Mouse (Mus musculus) urinary bladder, postnatal 14 days (tissue): Measurements from ENCODE around the gene Synpo2.

Experiments used
- DNase-seq: peaks from one replicate; pipeline ENCODE4 v3.0.0; 2021; ENCODE audit warnings: low spot score

Gene Synpo2

DNA sequence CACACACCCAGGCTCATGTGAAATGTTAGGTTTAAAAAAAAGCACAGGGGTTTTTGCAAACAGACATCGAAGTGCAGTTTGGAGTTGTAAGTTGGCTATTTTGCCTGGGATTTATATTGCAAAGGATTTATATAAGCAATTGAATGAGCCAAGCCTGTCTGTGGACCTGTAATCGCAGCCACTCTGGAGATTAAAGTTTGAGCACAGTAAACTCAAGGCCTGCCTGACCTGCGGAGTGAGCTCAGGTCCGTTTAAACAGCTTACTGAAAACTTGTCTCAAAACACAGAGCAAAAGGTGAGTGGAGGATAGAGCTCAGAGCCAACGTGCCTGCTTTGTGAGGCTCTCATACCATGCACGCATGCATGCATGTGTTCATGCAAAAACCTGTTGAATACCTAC, 30.9 kb downstream of the Synpo2 start:
- no peak for DNase-seq

DNA sequence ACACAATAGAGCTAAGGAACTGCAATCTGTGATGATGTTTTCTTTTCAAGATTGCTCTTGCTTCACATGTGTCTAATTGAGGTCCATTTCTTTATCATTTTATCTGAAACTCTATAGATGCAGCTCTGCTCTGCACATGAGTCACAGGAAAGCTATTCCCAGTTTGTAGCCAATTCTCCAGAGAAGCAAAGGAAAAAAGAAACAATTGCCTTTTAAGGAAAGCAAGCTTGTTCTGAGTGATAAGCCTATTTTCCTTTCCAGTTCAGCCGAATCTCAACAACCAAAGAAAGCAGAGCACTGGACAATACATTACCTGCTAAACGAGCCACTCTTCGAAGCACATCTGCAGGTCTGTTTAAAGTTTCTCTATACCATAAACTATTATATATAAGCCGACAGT, 31.3 kb downstream of the Synpo2 start:
- no peak for DNase-seq

GRCm38 (mm10) chr3:123201798-123202197, 34.2 kb downstream of the Synpo2 start:
- DNase-seq: no peak

GRCm38 (mm10) chr3:123193740-123194139, 42.2 kb downstream of the Synpo2 start:
- no peak for DNase-seq

DNA sequence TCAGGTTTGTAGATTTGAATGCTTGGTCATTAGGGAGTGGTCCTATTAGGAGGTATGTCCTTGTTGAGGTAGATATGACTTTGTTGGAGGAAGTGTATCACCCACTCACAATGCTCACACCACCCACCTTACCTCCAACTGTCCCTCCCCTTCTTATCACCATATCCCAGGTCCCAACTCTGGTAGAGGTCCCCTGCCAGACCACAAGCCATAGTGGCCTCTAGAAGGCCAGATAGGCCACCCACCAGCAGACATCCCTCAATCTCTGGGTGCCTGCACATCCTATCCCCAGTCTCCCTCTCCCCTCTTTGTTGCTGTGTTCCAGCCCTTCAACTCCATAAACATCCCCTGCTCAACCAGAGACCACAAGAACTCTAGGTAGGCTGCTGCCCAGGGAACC, 44.3 kb downstream of the Synpo2 start:
- DNase-seq: no peak

GRCm38 (mm10) chr3:123190329-123190728, 45.6 kb downstream of the Synpo2 start:
- no peak for DNase-seq

DNA sequence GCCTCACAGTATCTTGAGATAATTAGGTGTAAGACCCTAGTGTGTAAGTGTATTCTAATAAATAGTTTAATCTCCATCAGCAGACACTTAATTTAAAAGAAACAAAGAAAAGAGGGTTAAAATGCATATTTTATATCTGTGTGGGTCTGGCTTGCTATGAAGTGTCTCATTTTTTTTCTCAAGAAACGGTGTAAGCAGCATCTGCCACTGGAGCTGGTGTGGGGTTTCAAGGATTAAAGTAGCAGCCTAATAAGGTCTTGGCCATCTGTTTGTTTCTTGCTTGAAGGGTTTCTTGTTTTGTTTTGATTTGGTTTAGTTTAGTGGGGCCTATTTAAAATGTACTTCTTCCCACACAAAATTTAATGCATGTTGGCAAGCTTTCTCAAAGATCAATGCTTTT, 46.1 kb downstream of the Synpo2 start:
- no peak for DNase-seq

- no peak for DNase-seq
Observed at GRCm38 (mm10) chr3:123188616-123189230, 47.2 kb downstream of the Synpo2 start.

DNA sequence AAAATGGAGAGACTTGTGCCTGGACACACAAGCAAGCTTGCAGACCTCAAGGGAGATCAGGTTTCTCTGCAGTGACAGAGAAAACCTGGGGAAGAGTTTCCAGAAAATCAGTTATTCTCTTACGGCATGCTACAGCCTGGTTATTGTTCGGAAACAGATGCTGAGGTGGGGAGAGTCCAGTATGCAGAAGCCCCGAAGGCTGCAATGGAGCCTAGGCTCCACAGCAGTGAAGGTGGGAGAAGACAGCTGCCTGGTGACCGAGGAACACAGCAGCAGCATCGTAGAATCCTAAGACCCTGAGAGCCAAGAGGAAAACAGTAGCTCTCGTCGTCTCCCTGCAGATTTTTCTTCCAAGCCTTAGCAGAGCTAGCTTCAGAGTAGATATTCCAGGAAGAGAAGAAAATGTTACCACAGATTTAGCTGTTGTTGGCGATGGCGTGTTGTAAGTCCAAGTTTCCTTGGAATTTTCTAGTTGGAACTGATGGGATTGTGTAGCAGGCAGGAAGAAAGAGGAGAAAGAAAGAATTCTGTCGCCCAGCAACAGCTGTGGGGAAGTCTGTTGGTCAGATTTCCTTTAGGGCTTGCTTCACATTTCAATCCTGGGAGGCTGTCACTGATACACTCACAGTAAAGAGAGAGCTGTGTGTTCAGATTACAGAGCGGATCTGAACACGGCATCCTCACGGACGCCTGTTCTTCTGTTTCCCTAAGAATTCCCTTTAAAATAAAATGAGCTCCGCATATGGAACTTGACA, 48.4 kb downstream of the Synpo2 start:
- no peak for DNase-seq

GRCm38 (mm10) chr3:123185238-123185925, 50.6 kb downstream of the Synpo2 start:
- DNase-seq: no peak

DNA sequence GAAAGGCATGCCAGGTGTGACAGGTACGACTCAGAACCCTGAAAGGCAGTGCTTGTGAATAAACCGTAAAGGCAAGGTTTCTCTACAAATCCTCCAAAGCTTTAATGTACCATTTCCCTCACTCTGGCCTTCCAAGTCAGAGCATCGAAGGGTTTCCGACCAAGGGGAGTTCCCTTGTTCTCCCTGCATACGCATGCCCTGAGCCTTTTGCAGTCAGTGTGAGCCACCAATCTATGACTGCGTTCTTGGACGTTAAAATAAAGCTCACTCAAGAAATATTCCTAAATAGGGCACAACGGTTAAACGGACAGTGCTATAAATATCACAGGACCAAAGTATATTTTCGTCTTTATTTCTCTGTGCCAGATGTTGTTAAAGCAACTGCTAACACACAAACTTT, 51.7 kb downstream of the Synpo2 start:
- no peak for DNase-seq

DNA sequence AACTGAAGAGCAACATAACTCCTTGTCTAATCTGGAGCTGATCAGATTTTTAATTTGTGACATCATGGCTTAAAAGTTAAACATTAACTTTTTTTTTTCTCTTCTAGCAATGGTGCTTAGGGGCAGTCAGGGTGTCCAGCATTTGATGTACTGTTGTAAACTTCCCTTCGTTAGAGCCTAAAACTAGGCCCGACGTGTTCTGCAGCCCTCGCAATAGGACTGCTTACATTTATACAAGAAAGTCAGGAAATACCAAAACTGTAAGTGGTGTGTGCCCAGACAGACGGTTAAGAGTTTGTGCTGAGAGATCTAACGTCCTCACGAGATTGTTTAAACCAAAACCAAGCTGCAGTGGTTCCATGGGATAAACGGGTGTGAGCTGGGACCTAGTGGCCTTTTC, 56.4 kb downstream of the Synpo2 start:
- DNase-seq: no peak

- no peak for DNase-seq
Observed at GRCm38 (mm10) chr3:123179041-123179440, 56.9 kb downstream of the Synpo2 start.

DNA sequence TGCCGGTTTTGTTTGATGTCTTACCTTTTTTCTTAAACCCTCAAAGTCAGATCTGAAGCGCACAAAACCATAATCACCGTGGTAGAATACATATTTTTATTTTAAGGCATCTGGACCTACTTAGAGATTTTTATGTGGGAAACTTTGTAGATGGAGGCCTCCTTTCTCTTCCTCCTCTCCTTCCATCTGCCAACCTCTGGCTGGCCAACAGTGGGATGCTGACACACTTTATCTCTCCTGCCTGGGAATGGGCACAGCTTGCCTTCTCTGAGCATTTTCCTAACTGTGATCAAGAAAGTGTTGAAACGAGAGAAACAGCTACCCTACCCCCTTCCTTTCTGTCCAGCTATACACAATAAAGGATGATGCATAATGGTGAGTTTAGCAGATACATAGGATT, 57.5 kb downstream of the Synpo2 start:
- no peak for DNase-seq

GRCm38 (mm10) chr3:123176366-123177334, 59.3 kb downstream of the Synpo2 start:
- no peak for DNase-seq

DNA sequence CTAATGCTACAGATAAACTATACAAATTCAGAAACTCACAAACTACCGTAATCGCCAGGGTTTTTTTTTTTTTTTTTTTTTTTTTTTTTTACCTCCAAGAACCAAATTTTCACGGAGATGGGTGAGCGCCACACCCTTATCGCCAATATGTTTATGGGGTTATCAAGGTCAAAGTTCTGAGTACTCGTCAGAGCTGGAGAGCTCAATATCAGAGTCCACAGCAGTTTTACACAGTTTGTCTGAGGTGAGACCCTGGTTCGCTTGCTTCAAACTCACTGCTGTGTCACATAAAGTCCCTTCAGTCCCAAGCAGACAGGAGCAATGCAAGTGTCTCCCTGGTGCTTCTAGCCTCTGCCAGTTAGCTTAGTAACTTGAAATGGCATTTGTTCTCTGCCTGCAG, 60.8 kb downstream of the Synpo2 start:
- no peak for DNase-seq

GRCm38 (mm10) chr3:123174379-123174697, 61.6 kb downstream of the Synpo2 start:
- no peak for DNase-seq

DNA sequence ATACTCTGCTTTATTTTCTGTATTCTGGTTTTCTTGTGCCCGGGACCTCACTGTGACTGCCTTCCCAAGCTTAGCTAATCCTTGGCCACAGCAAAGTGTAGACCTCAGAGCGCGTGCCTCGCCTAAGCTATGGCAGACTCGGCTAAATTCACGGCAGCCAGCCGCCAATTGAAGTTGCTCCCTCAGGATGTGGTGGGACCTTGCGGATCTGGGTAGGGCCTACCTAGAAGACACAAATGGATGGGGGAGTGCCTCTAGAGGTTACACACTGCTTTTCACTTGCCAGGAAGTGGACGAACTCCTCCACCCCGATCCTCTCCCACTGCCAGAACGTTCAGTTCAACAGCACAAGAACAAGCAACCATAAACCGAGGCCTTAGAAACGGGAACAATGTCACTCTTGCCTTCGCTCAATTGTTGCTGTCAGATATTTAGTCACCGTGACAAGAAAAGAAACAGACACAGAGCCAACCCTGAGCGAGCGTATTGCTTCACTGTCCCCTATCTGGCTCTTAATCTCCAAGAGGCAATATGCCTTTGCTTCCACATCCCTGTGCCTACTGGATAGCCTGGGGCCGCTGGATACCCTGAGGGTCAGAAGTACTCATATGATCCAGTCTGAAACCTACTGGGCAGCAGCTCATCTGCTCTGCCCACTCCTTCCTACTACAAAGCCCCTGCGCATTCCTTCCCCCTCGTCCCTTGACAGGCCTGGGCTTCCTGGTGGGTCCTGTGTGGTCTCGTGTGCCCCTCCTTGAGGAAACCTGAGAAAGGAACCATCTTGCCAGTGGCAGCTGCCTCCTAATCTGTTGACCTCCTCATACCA, 62.2 kb downstream of the Synpo2 start:
- DNase-seq: no peak

GRCm38 (mm10) chr3:123172151-123172550, 63.8 kb downstream of the Synpo2 start:
- no peak for DNase-seq

DNA sequence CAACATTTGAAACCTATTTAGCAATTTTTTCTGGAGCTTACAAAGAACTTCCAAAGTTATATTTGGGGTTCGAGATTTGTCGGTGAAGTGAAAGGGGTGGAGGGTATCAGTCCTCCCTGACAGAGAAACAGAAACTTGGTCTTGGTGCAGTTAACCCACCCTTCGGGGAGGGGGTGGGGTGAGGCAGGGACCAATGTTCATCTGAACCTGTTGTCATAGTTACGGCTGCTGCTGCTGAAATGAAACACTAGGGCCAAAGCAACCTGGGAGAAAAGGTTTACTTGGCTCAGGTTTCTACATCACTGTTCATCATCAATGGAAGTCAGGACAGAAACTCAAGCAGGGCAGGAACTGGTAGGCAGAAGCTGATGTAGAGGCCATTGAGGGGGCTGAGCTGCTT, 66.6 kb downstream of the Synpo2 start:
- DNase-seq: no peak

DNA sequence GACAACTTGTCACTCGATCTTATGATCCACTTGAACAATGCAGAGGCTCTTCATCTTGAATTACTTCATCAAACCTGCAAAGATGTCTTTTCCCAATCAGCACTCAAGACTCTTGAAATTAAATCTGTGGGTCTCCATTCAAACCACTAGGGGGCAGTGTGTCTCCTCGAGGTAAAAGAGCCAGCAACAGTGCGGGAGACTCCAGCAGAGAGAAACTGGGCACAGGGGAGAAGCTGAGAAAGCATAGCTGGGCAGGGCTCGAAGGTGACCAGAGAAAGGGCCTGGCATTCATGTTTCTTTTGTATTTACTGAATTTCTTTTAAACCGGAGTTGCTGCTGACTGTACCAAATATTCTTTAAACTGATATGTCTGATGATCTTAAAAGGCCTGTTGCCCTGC, 67.1 kb downstream of the Synpo2 start:
- DNase-seq: peak; percentile 56
